In the genomic region with DNA sequence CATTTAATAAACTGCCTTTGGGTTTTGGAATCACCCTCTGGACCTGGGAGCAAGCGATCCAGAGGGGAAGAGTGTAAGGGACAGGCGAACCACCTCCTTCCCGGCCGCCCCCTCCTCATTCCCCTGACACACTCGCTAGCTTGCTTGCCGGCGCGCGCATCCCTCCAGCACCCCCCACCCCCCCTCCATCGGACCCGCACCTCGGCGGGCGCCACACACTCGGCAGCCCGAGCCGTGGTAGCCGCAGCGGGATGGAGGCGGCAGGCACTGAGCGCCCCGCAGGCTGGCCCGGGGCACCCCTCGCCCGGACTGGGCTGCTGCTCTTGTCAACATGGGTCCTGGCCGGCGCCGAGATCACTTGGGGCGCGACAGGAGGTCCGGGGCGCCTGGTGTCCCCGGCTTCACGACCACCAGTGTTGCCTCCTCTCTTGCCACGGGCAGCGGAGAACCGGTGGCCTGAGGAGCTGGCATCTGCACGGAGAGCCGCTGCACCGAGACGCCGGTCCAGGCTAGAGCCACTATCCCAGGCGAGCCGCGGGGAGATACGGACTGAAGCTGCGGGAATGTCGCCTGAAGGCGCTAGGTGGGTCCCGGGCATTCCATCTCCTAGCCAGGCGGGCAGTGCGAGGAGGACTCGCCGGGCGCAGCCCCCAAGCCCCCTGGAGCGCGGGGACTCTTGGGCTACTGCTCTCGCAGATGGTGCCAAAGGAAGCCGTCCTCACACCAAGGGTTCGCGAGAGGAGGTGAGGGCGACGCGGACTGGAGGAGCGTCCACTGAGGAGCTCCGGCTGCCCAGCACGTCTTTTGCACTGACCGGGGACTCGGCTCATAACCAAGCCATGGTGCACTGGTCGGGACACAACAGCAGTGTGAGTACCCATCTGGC, we compare ENCODE assay signal across 8 mouse cellular contexts. TPM values are rescaled to one million over a fixed set of nuclear protein-coding genes. Genes with fewer than 3 reads are reported as not detected.
A peak's percentile ranks its signal among the peaks of the same experiment; 100 is the strongest.
DNase-seq lines count a peak whose midpoint lies in the region; ATAC-seq and TF ChIP-seq lines count a peak whose summit lies in the region.

A gene (plus strand): TSS at position 97 of the 886 bp plus-strand sequence.

- H3K27me3 ChIP-seq in kidney, adult 2 months (replicated peaks; ENCODE audit: control insufficient read depth, insufficient read depth, low read length), result 0 out of 2 replicates have a peak, but pooled peaks cover 1% of the 10 kb centered on the region
- H3K27me3 ChIP-seq in hindbrain, embryonic 12.5 days, result peaks cover 21% of the 10 kb centered on the region
- peaks cover 44% of the 10 kb centered on the region for H3K27me3 ChIP-seq in limb, embryonic 15.5 days

- 0 out of 2 replicates have a peak, but pooled peaks cover 3% of the 10 kb centered on the region for H3K9me3 ChIP-seq in hindbrain, embryonic 12.5 days (replicated peaks)
- H3K9me3 ChIP-seq in limb, embryonic 15.5 days, result no peaks in the 10 kb centered on the region

- H3K36me3 ChIP-seq in kidney, adult 2 months (ENCODE audit: control insufficient read depth, insufficient read depth, low read length), result no peaks in the 10 kb centered on the region
- no peaks in the 10 kb centered on the region for H3K36me3 ChIP-seq in hindbrain, embryonic 12.5 days
- H3K36me3 ChIP-seq in limb, embryonic 15.5 days, result no peaks in the 10 kb centered on the region

- DNase-seq in kidney, adult 2 months, result no peak
- DNase-seq in kidney, adult 11 months, result no peak
- peak; percentile 70 for DNase-seq in embryo, embryonic 10 days (ENCODE audit: low spot score)
- peak; percentile 24 to 39 for DNase-seq in right cerebral cortex, adult 2 months (ENCODE audit: low spot score in 2 of 2)
- no peak for DNase-seq in ovary, postnatal 14 days (ENCODE audit: low spot score)
- DNase-seq in adrenal gland, adult 2 months, result no peak

- H3K9ac ChIP-seq in hindbrain, embryonic 12.5 days, result peak within 1 kb of the TSS; percentile 78
- peak within 1 kb of the TSS; percentile 39 for H3K9ac ChIP-seq in limb, embryonic 15.5 days

- H3K27ac ChIP-seq in kidney, adult 2 months (ENCODE audit: insufficient read depth, low read depth, low read length), result no peak within 1 kb of the TSS
- H3K27ac ChIP-seq in hindbrain, embryonic 12.5 days, result peak within 1 kb of the TSS; percentile 76
- no peak within 1 kb of the TSS for H3K27ac ChIP-seq in limb, embryonic 15.5 days

- peak; percentile 66 for ATAC-seq in hindbrain, embryonic 12.5 days (ENCODE audit: low FRiP score)
- ATAC-seq in limb, embryonic 15.5 days (ENCODE audit: insufficient number of reproducible peaks, low FRiP score, low TSS enrichment, low read depth), result no peak

- peak within 1 kb of the TSS; percentile 95 for H3K4me2 ChIP-seq in hindbrain, embryonic 12.5 days (replicated peaks)
- peak within 1 kb of the TSS; percentile 98 for H3K4me2 ChIP-seq in limb, embryonic 15.5 days

- WGBS in kidney, adult 2 months, result 1% methylated on average over 70 of the region's 70 CpGs
- WGBS in hindbrain, embryonic 12.5 days, result under 1% methylated on average over 65 of the region's 70 CpGs
- WGBS in limb, embryonic 15.5 days, result under 1% methylated on average over 70 of the region's 70 CpGs

- peak within 1 kb of the TSS; percentile 16 for H3K4me3 ChIP-seq in kidney, adult 2 months (ENCODE audit: insufficient read depth, low read depth, low read length)
- H3K4me3 ChIP-seq in hindbrain, embryonic 12.5 days, result peak within 1 kb of the TSS; percentile 63
- H3K4me3 ChIP-seq in limb, embryonic 15.5 days, result peak within 1 kb of the TSS; percentile 52

- TF ChIP-seq POLR2A in kidney, adult 2 months (IDR thresholded peaks at IDR 0.05; ENCODE audit: low read depth, low read length), result no peak

- no peaks in the 10 kb centered on the region for H3K4me1 ChIP-seq in kidney, adult 2 months (ENCODE audit: control insufficient read depth, insufficient read depth, low read length)
- H3K4me1 ChIP-seq in hindbrain, embryonic 12.5 days, result peaks cover 28% of the 10 kb centered on the region
- peaks cover 32% of the 10 kb centered on the region for H3K4me1 ChIP-seq in limb, embryonic 15.5 days

- no peak for TF ChIP-seq CTCF in kidney, adult 2 months (conservative IDR thresholded peaks at IDR 0.05; ENCODE audit: insufficient read depth, insufficient read length, low read depth, low read length)

RNA-seq across cellular contexts. Expression of the gene that starts here (rescaled TPM):
- 0.65 and 0.66 TPM in 2 replicates for polyA plus RNA-seq in kidney, adult 2 months (2012; rRNA removed)
- 7.4 and 7.6 TPM in 2 replicates for polyA plus RNA-seq in hindbrain, embryonic 12.5 days (2016; fragmentation: Nextera tagmentation; extraction: Ambion mirVana)
- 1.5 and 1.9 TPM in 2 replicates for polyA plus RNA-seq in limb, embryonic 15.5 days (2015; fragmentation: Nextera tagmentation; extraction: Ambion mirVana)
- not detected for total RNA-seq in adrenal gland, adult 2 months (2021)
- not detected in 2 replicates for polyA plus RNA-seq in adrenal gland, adult 2 months (2012; rRNA removed)

Comparison
In these comparisons a context has a peak if more than half of its experiments do, and no peak if none do; other contexts are left out.
1. DNase-seq: peak in embryo, embryonic 10 days (single experiment) and right cerebral cortex, adult 2 months (2 of 2); none in kidney, adult 2 months (single experiment), kidney, adult 11 months (single experiment), ovary, postnatal 14 days (single experiment) and adrenal gland, adult 2 months (single experiment).
2. Peak in every context shown above with its lines, with median percentiles within 50 percentile points of each other: H3K4me3 ChIP-seq.